Mouse (Mus musculus): ENCODE results near the gene 4933412E24Rik.

4933412E24Rik gene

DNA sequence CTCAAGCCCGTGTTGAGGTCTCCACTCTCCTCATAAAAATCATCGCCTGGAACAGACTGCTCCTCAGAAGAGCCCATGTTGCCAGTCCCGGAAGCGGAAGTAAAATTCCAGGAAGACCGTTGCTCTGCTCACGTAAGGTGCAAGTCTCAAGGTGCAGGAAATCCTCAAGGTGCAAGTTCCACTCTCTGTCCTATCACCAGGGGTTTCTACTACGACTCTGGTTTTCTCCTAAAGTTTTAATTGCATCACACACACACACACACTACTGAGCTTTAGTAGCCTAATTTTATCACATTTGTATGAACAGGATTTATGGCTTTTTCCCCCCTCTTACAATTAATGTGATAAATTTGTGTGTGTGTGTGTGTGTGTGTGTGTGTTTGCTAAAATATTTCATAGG, at the start of gene 4933412E24Rik:
Gene 4933412E24Rik, minus strand, starts transcription at position 101 of the 400 bp plus-strand sequence.
- DNase-seq, result no peak

DNA sequence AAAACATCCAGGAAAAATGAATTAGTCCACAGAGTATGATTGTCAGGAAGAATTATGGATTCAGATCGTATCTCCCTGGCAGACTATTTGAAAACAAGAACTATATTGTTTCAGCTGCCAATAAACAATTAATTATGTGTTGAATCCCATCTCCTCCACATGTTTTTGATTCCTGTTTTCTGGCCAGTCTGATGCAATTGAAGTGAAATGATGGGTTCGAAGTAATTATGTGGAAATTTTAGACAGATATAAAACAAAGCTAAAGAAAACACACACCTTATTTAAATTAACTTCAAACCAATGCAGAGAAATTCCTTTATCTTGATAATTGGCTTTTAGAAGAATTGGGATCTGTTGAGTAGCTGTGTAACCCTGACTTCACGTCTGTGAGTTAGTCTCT, 14.3 kb upstream of the 4933412E24Rik start:
- DNase-seq, result no peak

DNA sequence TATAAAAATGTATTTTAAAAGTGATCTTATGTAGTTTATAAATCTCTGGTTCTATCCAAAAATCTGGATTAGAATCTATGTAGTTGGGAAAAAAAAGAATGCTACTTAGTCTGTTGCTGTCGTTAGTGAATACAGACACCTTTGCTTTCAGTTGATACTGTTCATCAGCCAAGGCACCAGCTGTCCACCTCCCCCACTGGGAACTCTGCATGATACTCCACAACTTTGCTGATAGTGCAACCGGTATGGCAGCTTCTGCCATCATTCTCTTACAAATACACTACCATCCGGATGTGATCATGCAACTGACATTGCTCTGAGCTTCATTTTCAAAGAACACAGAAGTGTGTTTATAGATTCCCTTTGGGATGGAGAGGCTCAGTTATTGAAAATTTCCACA, 4.8 kb upstream of the 4933412E24Rik start:
- no peak for DNase-seq

DNA sequence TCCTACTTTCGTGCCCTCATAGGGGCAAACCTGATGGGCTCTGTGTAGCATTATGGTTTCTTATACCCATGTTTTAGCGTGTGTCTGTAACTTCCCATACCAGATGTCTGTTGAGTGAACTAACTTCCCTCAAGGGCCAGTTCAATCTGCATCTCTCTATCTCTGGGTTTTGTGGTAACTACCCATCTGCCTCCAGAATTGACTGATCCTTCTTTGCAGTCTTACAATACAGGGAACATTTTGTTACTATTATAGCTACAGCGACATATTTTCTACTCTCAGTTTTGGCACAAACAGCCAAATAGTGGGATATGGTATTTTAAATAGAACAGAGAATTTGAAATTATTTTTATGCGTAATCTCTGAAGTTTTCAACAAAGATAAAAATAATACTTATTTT, 6.2 kb downstream of the 4933412E24Rik start:
- no peak for DNase-seq

DNA sequence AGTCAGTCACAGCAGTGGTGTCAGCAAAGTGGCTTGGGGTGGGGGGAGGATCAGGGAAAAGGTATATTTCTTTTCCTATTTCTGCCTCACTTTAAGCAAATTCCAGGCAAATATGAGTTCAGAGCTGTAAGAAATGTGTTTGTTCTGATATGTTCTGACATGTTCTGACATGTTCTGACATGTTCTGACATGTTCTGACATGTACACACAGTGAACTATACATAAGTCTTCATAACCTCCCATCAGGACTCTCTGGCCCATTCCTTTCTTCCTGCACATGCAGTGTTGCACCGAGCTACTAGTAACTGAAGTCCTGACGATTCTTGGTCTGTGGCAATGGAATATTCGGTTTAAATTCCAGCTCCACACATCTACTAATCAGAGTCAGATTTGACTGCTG, 6.8 kb downstream of the 4933412E24Rik start:
- no peak for DNase-seq

DNA sequence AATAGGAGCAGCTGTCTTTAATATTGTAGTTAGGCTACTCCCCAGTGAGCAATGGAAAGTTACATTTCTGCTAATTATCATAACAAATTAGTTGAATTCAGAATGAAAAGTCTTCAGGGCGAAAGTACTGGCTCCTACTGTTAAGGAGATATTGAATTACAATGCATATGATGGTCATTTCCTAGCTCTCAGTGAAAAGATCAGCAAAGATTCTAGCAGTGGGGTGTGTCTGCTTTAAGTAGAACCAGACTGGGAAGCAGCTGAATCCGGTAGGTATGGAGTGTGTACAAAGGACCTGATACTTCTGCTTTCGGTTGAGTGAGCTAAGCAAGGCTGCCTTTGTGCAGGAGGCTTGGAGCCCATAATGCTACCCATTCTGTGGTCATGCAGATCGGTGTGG, 32.6 kb downstream of the 4933412E24Rik start:
- DNase-seq, result no peak

DNA sequence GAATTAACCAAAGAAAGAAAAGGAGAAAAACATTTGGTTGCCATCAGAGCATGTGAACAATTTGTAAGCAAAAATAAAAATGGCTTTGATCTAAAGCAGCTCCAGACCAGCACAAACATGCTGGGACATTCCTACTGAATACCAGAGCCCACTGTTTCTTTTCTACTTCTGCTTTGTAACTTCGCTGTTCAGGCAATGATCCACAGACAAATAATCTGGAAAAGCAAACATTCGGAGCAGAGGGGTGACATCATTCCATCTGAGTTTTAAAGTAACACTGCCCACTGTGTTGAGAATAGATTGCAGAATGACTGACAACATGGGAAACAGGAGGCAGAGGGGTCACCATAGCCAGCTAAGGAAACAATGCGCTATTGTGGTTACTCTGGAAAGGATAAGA, 41.1 kb downstream of the 4933412E24Rik start:
- no peak for DNase-seq

DNA sequence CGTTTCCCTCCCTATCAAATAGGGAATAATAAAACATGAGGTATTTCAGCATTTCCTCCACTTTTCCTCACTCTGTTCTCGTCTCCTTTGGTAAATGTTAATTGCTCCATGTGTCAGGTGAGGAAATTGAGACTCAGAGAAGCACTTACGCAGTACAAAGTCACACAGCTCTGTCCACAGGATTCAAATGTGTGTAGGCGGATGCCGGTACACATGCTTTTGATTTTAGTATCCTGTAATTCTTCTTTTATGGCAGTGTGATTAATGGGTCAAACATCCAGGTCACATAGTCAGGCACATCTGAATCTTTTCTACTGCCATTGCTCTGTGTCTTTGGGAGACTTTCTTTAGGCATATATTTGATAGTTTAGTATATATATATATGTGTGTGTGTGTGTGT, 41.8 kb downstream of the 4933412E24Rik start:
- DNase-seq, result no peak

DNA sequence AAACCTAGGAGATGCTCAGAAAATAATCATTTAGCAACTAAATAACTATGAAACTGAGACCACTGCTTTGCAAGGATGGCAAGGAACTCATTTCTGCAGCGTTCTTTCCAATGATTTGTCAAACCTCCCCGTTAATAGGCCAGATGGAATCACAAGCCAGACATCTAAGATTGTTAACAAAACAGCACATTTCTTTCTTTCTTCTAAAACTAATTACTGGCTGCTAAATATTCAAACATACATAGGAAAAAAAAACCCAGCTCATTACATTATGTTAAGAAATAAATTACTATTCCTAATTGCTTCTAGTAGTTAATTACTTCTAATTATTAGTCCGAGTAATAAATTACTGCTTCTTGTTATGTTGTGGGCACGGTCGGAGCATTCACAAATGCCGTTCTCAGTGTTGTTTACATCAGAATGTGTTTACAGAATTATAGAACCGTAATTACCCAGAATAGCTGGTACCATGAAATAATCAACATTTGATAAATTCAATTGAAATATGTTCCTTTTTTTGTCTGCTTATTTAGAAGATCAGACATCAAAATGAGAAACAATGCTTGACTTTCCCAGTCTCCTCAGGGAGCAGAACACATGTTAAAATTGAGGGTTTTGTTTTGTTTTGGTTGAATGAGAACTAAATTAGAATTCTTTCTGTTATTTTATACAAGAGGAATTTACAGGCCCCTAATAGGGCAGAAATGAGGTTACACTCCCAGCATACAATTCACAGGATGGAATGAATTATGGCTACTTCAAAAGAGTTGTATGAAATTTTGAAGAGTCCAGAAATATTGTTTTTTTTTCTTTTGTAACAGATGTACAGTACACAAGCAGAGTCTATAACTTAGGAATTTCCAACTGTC, 42.5 kb downstream of the 4933412E24Rik start:
- no peak for DNase-seq
